Mouse (Mus musculus): ENCODE measurements around the gene Pptc7. TPM values are rescaled to one million over a fixed set of nuclear protein-coding genes. Genes with fewer than 3 reads are reported as not detected.

Pptc7 gene
- 10 to 100 TPM; 85.5 to 87.2 TPM for total RNA-seq (2021)
- long read RNA-seq, experiment 1, full-length matches to known transcripts = 14 of 52 reads
- long read RNA-seq, experiment 1, partial matches to known transcripts = 30 of 52 reads
- long read RNA-seq, experiment 1, other reads (novel, unspliced or antisense) = 8 of 52 reads
- long read RNA-seq, experiment 2, full-length matches to known transcripts = 6 of 40 reads
- long read RNA-seq, experiment 2, partial matches to known transcripts = 33 of 40 reads
- long read RNA-seq, experiment 2, other reads (novel, unspliced or antisense) = 1 of 40 reads

- DNase-seq = peak; percentile 92 to 93
- intact Hi-C loops (cut with DNase I) = no loop called here
Measured at GRCm38 (mm10) chr5:122284183-122285028, at the start of gene Pptc7. Gene Pptc7 (plus strand): TSS chr5:122284365.

GRCm38 (mm10) chr5:122235196-122235836, 48.8 kb upstream of the Pptc7 start:
- DNase-seq = no peak
- intact Hi-C loops (cut with DNase I) = no loop called here

- no peak for DNase-seq
- intact Hi-C loops (cut with DNase I) = no loop called here
Measured at GRCm38 (mm10) chr5:122237200-122237599, 47.0 kb upstream of the Pptc7 start.

GRCm38 (mm10) chr5:122239618-122240017, 44.5 kb upstream of the Pptc7 start:
- DNase-seq = no peak
- intact Hi-C loops (cut with DNase I) = no loop called here

- no peak for DNase-seq
- intact Hi-C loops (cut with DNase I) = no loop called here
Measured at GRCm38 (mm10) chr5:122240521-122240920, 43.6 kb upstream of the Pptc7 start.

GRCm38 (mm10) chr5:122240989-122241388, 43.2 kb upstream of the Pptc7 start:
- intact Hi-C loops (cut with DNase I) = no loop called here
- DNase-seq = no peak

- intact Hi-C loops (cut with DNase I) = no loop called here
Measured at GRCm38 (mm10) chr5:122242521-122243123, 41.5 kb upstream of the Pptc7 start.

GRCm38 (mm10) chr5:122243781-122244523, 40.2 kb upstream of the Pptc7 start:
- intact Hi-C loops (cut with DNase I) = no loop called here
- DNase-seq = no peak

More at GRCm38 (mm10) chr5:122242521-122243123, 41.5 kb upstream of the Pptc7 start:
- DNase-seq = no peak

- intact Hi-C loops (cut with DNase I) = loop anchor here (5.0 kb wide), 1 partner anchor 68 kb away; no protein-coding TSS in a partner anchor
- peak in 1 of 2 experiments; percentile 23 for DNase-seq
Measured at GRCm38 (mm10) chr5:122245186-122245585, 39.0 kb upstream of the Pptc7 start.

- DNase-seq = no peak
- intact Hi-C loops (cut with DNase I) = loop anchor here (5.0 kb wide), 1 partner anchor 69 kb away; no protein-coding TSS in a partner anchor
Measured at GRCm38 (mm10) chr5:122246547-122247167, 37.5 kb upstream of the Pptc7 start.

- peak; percentile 44 to 48 for DNase-seq
- intact Hi-C loops (cut with DNase I) = loop anchor here (5.0 kb wide), 1 partner anchor 70 kb away; no protein-coding TSS in a partner anchor
Measured at GRCm38 (mm10) chr5:122247529-122247928, 36.6 kb upstream of the Pptc7 start.

GRCm38 (mm10) chr5:122247934-122248333, 36.2 kb upstream of the Pptc7 start:
- intact Hi-C loops (cut with DNase I) = loop anchor here (5.0 kb wide), 1 partner anchor 71 kb away; no protein-coding TSS in a partner anchor
- no peak for DNase-seq

- no peak for DNase-seq
- intact Hi-C loops (cut with DNase I) = loop anchor here (5.0 kb wide), 1 partner anchor 72 kb away; no protein-coding TSS in a partner anchor
Measured at GRCm38 (mm10) chr5:122249281-122249680, 34.9 kb upstream of the Pptc7 start.

GRCm38 (mm10) chr5:122251895-122252606, 32.1 kb upstream of the Pptc7 start:
- intact Hi-C loops (cut with DNase I) = no loop called here
- no peak for DNase-seq

GRCm38 (mm10) chr5:122258027-122258741, 26.0 kb upstream of the Pptc7 start:
- DNase-seq = no peak
- intact Hi-C loops (cut with DNase I) = no loop called here

- no peak for DNase-seq
Measured at GRCm38 (mm10) chr5:122262104-122262503, 22.1 kb upstream of the Pptc7 start.

More at GRCm38 (mm10) chr5:122262104-122262503, 22.1 kb upstream of the Pptc7 start:
- intact Hi-C loops (cut with DNase I) = loop anchor here (5.0 kb wide), 1 partner anchor 130 kb away; no protein-coding TSS in a partner anchor
